Mouse (Mus musculus): ENCODE measurements around the gene Fbxw2. TPM values are rescaled to one million over a fixed set of nuclear protein-coding genes. Genes with fewer than 3 reads are reported as not detected.
"Not testable (repeated sequence)": the region's sequence is repeated elsewhere in the genome, so short reads cannot be mapped to it uniquely, and the experiment has no call there.

Fbxw2 gene
- polyA plus RNA-seq, 1 experiment from 2014 or later, result 80.4 TPM

DNA sequence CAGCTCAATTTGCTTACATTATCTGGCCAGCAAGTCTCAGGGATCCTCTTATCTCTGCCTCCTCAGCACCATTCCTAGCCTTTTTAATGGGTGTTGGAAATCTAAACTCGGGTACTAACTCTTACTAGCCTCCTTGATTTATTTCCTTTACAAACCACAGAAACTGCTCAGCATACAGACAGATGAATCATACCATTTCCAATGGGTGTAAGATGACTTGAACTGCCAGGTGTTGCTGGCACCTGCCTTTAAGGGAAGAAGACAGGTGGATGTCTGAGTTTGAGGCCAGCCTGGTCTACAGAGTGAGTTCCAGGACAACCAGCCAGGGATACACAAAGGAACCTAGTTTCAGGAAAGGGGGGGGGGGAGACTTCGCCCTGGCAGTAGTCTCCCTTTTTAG is 18.1 kb downstream of the Fbxw2 start:
- Histone ChIP-seq H3K27ac (no peak overlapping the region), H3K9ac (replicated peaks) (no peak overlapping the region), H3K4me2 (replicated peaks) (no peak overlapping the region), H3K4me1 (replicated peaks) (peaks cover 16% of the 10 kb centered on the region), H3K27me3 (no peaks in the 10 kb centered on the region), H3K4me3 (replicated peaks) (no peak overlapping the region), H3K9me3 (no peaks in the 10 kb centered on the region), H3K36me3 (peaks cover 46% of the 10 kb centered on the region)
- ATAC-seq, result no peak
- WGBS, result 95% methylated on average over 2 of the region's 2 CpGs

DNA sequence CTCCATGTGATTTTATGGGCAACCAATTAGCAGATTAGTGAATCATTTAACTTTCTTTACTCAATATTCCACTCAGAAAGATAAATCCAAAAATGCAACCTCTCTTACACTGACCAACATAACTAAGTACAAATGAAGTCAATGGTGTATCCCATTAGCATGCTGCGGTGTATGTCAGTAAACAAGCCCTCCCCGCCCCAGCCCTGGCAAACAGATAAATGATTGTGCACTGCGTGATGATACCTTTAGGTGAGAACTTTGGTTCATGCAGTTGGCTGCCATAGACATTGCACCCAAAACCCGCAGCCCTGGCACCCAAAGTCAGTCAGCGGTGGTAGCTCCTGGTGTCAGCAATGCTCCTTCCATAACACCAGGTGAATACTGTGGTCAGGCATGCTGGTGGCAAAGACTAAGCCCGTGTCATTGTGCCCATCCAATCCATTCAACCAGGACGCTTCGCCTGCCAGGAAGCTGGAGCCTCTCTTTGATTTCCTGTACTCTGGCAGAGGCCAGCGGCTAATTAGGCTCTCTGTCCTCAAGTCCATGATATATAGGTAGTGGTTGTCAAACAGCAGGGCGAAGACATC is 20.7 kb downstream of the Fbxw2 start:
- H3K27me3 ChIP-seq, result no peaks in the 10 kb centered on the region
- 92% methylated on average over 10 of the region's 10 CpGs for WGBS
- H3K4me1 ChIP-seq (replicated peaks), result peaks cover 16% of the 10 kb centered on the region
- H3K4me2 ChIP-seq (replicated peaks), result no peak overlapping the region
- H3K36me3 ChIP-seq, result peaks cover 26% of the 10 kb centered on the region
- no peaks in the 10 kb centered on the region for H3K9me3 ChIP-seq
- H3K4me3 ChIP-seq (replicated peaks), result no peak overlapping the region
- no peak overlapping the region for H3K9ac ChIP-seq (replicated peaks)
- ATAC-seq, result no peak
- no peak overlapping the region for H3K27ac ChIP-seq

DNA sequence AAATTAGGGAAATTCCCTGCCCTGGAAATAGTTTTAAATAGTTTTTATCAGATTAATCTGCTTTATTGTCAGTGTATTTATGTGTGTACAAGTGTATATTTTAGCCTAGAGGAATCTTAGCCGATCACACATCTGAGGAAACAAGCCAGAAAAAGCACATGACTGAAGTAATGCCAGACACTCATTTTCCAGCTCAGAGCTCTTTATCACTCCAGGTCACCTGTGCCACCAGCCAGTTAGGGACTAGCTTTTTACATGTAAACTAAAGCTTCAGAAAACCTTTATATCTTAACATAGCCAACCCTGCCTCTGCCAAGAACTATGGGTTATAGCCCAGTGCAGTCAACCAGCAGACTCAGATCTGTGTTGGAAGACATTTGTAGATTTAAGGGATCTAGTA is 21.3 kb downstream of the Fbxw2 start:
- 92% methylated on average over 1 of the region's 1 CpGs for WGBS
- H3K4me2 ChIP-seq (replicated peaks), result no peak overlapping the region
- no peak overlapping the region for H3K4me3 ChIP-seq (replicated peaks)
- no peak overlapping the region for H3K9ac ChIP-seq (replicated peaks)
- no peaks in the 10 kb centered on the region for H3K9me3 ChIP-seq
- peaks cover 19% of the 10 kb centered on the region for H3K4me1 ChIP-seq (replicated peaks)
- peaks cover 23% of the 10 kb centered on the region; the same call in 1 of the 2 replicates for H3K36me3 ChIP-seq
- no peak overlapping the region for H3K27ac ChIP-seq
- H3K27me3 ChIP-seq, result no peaks in the 10 kb centered on the region
- ATAC-seq, result no peak

DNA sequence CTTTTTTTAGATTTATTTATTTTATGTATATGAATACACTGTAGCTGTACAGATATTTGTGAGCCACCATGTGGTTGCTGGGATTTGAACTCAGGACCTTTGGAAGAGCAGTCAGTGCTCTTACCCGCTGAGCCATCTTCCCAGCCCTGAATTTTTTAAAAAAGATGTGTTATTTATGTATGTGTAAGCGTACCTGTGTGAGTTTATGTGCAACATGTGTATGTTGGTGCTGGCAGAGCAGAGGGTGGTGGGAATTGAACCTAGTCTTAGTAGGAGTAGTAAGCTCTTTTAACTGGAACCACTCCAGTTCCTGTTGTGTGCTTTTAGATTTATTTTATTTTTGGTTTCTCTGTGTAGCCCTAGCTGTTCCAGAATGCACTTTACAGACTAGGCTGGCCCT is 21.9 kb downstream of the Fbxw2 start:
- Histone ChIP-seq H3K27me3 (no peaks in the 10 kb centered on the region), H3K4me2 (replicated peaks) (peak overlapping the region; percentile 50; the same call in 1 of the 2 replicates), H3K4me3 (replicated peaks) (no peak overlapping the region), H3K36me3 (peaks cover 23% of the 10 kb centered on the region; the same call in 1 of the 2 replicates), H3K9ac (replicated peaks) (no peak overlapping the region), H3K4me1 (replicated peaks) (peaks cover 21% of the 10 kb centered on the region), H3K9me3 (no peaks in the 10 kb centered on the region), H3K27ac (no peak overlapping the region)
- 96% methylated on average over 2 of the region's 2 CpGs for WGBS
- no peak for ATAC-seq

DNA sequence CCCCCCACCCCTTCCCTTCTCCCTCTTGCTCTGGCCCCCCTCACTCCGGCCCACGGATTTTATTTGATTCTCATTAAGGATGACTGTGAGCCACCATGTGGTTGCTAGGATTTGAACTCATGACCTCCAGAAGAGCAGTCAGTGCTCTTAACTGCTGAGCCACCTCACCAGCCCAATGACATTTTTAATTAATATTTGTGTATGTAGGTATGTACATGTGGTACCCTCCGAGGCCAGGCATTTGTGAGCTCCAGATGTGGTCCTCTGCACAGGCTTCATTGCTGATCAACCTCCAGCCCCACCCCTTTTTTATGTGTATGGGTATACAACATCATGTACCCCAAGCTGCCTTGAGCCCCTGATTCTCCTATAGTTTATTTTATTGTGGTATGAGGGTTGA is 22.4 kb downstream of the Fbxw2 start:
- Histone ChIP-seq H3K4me3 (replicated peaks) (peak overlapping the region; percentile 26), H3K27me3 (no peaks in the 10 kb centered on the region), H3K4me2 (replicated peaks) (peak overlapping the region; percentile 50), H3K9me3 (no peaks in the 10 kb centered on the region), H3K9ac (replicated peaks) (no peak overlapping the region), H3K4me1 (replicated peaks) (peaks cover 25% of the 10 kb centered on the region), H3K27ac (no peak overlapping the region), H3K36me3 (peaks cover 19% of the 10 kb centered on the region; the same call in 1 of the 2 replicates)
- ATAC-seq, result no peak
- WGBS, result 66% methylated on average over 3 of the region's 3 CpGs

DNA sequence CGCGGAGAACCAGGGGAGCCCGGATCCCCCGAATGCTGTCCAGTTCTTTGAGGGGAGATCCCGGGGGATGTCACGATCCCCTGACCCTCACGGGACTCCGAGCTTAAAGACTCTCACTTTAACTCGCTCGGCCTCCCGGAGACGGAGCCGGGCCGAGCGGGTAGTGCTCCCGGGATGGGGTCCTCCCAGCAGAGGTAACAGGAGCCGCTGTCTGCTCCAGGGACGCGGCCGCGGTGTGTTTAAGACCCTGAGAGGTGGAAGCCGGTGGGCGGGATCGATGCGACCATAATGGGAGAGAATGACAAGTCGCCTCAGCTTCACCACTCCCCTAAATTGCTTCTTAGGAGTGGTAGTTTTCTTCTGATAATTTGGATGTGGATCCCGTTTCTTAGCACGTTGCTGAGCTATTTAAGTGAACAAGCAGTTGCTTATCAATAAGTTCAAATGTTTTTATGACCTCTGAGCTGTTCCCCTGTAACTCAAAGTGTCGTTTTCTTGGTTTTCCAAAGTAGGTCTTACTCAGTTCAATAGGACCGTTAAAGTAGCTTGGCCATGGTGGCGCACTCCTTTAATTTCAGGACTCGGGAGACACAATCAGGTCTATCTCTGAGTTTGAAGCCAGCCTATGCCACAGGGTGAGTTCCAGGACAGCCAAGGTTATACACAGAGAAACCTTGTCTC is 23.4 kb downstream of the Fbxw2 start:
- Histone ChIP-seq H3K9ac (replicated peaks) (peak overlapping the region; percentile 84), H3K27ac (peak overlapping the region; percentile 89), H3K36me3 (peaks cover 14% of the 10 kb centered on the region; the same call in 1 of the 2 replicates), H3K4me1 (replicated peaks) (peaks cover 25% of the 10 kb centered on the region), H3K4me2 (replicated peaks) (peak overlapping the region; percentile 73), H3K4me3 (replicated peaks) (peak overlapping the region; percentile 68)
- peak; percentile 58; the same call in 1 of the 2 replicates for ATAC-seq
- not testable (repeated sequence) for H3K27me3 ChIP-seq, H3K9me3 ChIP-seq
- under 1% methylated on average over 26 of the region's 32 CpGs for WGBS

DNA sequence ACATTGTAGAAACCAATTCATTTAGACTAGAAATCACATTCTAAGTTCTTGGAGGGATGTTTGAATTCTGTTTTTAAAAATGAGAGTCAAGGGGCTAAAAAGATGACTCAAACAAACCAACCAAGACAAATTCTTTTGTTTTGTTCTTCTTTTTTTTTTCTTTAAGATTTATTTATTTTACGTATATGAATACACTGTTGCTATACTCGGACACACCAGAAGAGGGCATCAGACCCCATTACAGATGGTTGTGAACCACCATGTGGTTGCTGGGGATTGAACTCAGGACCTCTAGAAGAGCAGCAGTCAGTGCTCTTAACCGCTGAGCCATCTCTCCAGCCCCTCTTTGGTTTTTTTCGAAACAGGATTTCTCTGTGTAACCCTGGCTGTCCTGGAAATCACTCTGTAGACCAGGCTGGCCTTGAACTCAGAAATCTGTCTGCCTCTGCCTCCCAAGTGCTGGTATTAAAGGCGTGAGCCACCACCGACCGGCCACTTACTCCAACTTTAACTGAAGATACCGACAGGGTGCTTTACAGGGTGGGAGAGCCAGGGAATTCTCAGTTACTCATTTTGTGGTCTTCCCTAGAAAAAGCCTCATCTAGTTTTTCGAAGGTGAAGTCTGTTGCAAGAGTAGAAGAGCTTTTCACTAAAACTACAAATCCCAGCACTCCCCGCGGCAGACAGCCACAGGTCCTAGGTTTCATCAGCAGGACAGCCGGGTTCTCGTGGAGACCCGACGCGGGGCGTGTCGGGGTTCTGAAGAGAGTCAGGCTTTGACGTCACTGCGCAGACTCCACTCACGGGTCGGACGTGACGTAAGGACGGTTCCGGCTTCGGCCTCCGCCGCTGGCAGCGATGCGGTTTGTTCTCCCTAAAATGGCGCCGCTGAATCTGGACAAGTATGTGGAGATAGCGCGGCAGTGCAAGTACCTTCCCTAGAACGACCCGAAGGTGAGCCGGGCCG is 24.3 kb downstream of the Fbxw2 start:
- peaks cover 25% of the 10 kb centered on the region for H3K4me1 ChIP-seq (replicated peaks)
- H3K27ac ChIP-seq, result peak overlapping the region; percentile 89
- H3K9ac ChIP-seq (replicated peaks), result peak overlapping the region; percentile 84
- H3K36me3 ChIP-seq, result peaks cover 11% of the 10 kb centered on the region; the same call in 1 of the 2 replicates
- no peaks in the 10 kb centered on the region for H3K9me3 ChIP-seq
- WGBS, result 5% methylated on average over 39 of the region's 39 CpGs
- peak overlapping the region; percentile 73 for H3K4me2 ChIP-seq (replicated peaks)
- peak overlapping the region; percentile 68 for H3K4me3 ChIP-seq (replicated peaks)
- peak; percentile 97 for ATAC-seq
- no peaks in the 10 kb centered on the region for H3K27me3 ChIP-seq

DNA sequence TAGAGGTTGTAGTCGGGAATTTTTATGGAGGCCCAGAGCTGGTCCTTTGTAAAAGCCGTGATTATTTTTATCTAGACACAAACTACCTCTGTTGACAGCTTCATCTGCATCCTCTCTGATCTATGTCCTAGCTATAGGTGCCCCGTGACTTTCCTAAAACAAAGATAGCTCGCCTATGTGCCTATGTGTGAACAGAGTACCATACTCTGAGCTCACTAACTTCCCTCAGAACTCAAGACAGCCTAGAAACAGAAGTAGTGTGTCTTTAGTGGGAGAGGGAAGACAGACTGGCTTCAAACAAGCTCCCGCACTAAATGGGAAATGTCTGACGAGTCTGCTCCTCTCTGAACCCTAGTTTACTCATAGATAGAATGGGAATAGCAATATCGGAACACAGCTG is 25.7 kb downstream of the Fbxw2 start:
- Histone ChIP-seq H3K4me3 (replicated peaks) (no peak overlapping the region), H3K4me2 (replicated peaks) (peak overlapping the region; percentile 70)
- ATAC-seq, result no peak

DNA sequence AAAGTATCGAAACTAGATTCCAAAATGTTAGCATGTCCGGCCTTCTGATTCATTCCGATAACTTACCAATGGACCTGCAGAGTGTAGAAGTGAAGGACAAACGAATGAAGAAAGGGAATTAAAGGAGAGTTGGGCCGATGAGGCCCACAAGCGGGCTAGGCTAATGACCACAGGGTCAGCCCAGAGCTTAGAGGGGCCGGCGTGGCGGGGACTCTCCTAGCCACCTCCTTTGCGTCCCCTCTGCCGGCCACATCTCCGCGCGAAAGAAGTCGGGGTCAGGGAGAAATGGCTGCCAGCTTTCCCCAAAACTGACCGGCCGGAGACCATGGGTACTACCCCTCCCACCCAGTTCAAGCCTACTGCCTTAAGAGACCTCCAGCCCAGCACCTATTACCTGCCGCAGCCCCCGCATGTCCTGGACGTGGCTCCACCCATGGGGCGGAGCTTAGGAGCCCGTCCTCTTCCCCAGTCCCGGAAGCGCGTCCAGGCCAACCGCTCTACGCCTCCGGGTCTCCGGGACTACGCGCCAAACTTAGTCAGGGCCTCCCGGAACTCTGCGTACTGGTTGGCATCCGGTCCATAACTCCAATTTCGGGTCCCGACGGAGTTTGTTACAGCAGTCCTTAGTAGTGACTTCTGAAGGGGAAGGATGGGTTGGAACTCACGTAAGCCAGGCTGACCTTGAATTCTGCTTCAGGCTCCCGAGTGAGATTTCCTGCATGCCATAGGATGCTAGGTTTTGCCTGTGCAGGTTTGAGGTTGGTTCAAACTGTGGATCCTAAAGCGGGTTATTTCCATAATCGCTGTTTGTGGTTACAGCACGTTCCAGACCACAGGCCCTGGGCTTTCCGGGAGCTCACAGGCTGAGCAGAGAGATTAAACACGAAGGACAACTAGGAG is 26.5 kb downstream of the Fbxw2 start, which contains the start of gene Rabepk:
Rabepk (minus strand) TSS at position 556 of the 900 bp plus-strand sequence.
- Histone ChIP-seq H3K9ac (replicated peaks) (peak within 1 kb of the TSS; percentile 65), H3K4me1 (replicated peaks) (peaks cover 20% of the 10 kb centered on the region), H3K9me3 (no peaks in the 10 kb centered on the region), H3K36me3 (peaks cover 8% of the 10 kb centered on the region; the same call in 1 of the 2 replicates), H3K4me2 (replicated peaks) (peak within 1 kb of the TSS; percentile 70), H3K4me3 (replicated peaks) (peak within 1 kb of the TSS; percentile 56), H3K27me3 (no peaks in the 10 kb centered on the region), H3K27ac (no peak within 1 kb of the TSS)
- peak; percentile 52 for ATAC-seq
- WGBS, result 4% methylated on average over 44 of the region's 44 CpGs

More for the DNA sequence above, 25.7 kb downstream of the Fbxw2 start:
- 84% methylated on average over 7 of the region's 7 CpGs for WGBS
- Histone ChIP-seq H3K9me3 (no peaks in the 10 kb centered on the region), H3K4me1 (replicated peaks) (peaks cover 25% of the 10 kb centered on the region), H3K9ac (replicated peaks) (no peak overlapping the region), H3K36me3 (0 out of 2 replicates have a peak, but pooled peaks cover 2% of the 10 kb centered on the region), H3K27ac (no peak overlapping the region), H3K27me3 (no peaks in the 10 kb centered on the region)

DNA sequence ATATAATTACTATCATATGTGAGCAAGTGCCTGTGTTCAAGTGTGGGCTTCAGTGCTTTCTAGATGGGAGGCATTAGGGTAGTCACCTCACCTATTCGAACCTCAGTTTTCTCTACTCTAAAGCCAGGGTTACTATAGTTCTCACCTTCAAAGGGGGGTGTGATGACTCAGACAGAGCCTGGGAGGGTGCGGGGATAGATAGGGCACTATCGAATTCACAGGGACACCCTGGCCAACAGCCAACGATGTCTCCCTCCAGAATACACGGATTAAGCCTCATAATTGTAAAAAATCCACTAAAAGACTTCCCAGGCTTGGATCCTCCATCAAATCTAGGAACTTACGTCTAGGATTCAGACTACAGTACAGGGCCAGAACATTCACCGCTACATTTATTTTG is 30.7 kb downstream of the Fbxw2 start:
- peaks cover 8% of the 10 kb centered on the region for H3K4me1 ChIP-seq (replicated peaks)
- peaks cover 19% of the 10 kb centered on the region for H3K36me3 ChIP-seq
- H3K27ac ChIP-seq, result no peak overlapping the region
- H3K4me3 ChIP-seq (replicated peaks), result no peak overlapping the region
- no peaks in the 10 kb centered on the region for H3K27me3 ChIP-seq
- 89% methylated on average over 7 of the region's 7 CpGs for WGBS
- no peak overlapping the region for H3K4me2 ChIP-seq (replicated peaks)
- H3K9me3 ChIP-seq, result no peaks in the 10 kb centered on the region
- no peak for ATAC-seq
- no peak overlapping the region for H3K9ac ChIP-seq (replicated peaks)

DNA sequence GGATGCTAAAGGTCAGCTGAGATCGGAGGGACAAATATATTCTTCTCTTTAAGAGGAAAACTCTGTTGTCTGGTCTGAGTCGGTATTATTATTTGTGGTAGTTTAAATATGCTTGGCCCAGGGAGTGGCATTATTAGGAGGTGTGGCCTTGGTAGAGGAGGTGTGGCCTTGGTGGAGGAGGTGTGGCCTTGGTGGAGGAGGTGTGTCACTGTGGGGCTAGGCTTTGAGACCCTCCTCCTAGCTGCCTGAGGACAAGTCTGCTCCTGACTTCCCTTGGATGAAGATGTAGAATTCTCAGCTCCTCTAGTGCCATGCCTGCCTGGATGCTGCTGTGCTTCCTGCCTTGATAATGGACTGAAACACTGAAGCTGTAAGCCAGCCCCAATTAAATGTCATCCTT is 31.6 kb downstream of the Fbxw2 start:
- Histone ChIP-seq H3K4me1 (replicated peaks) (peaks cover 5% of the 10 kb centered on the region), H3K27me3 (no peaks in the 10 kb centered on the region), H3K27ac (no peak overlapping the region), H3K9ac (replicated peaks) (no peak overlapping the region), H3K4me3 (replicated peaks) (no peak overlapping the region), H3K36me3 (peaks cover 19% of the 10 kb centered on the region), H3K4me2 (replicated peaks) (no peak overlapping the region), H3K9me3 (no peaks in the 10 kb centered on the region)
- no peak for ATAC-seq
- 91% methylated on average over 2 of the region's 2 CpGs for WGBS

All from midbrain, embryonic 13.5 days (tissue).